ENCODE assay signal across 11 mouse cellular contexts in the genomic region with DNA sequence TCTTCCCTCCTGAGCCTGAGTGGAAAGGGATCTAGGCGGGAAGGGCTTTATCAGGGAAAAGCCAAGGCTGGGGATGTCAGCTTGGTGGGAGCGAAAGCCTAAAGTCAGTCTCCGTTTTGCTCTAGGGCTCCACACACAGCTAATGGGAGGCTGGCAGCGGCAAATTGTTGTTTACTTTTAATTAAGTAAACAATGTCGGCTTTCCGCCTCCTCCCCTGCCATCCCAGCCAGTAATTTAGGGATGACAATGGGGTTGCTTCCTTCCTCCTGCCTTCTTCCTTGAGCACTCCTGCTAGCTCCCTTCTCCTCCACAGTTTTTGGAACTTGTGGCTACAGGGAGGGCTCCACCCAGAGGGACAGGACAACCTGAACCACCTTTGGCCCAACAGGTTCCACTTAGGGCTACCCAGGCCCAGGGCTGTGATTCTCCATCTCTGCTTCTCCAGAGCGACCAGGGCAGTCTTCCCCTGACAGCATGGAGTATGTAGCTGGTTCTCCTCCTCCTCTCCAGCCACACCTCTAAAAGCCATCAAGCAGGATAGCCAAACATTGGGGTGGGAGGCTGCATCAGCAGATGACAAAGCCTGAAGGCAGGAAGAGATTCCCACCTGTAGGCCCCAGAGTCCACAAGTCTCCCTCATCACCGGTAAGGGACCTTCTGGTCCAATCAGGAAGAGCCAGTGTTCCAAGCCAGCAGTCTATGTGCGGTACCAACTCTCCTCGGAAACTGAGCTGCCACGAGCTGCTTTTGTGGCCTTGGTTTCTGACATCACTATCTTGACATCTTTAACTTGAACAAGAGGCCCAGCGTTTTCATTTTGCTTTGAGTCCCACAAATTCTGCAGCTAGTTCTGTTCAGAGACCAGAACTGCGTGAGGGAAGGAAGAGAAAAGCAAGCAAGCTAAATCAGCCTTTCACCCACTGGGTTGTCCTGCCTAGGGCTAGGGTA. TPM values are rescaled to one million over a fixed set of nuclear protein-coding genes. Genes with fewer than 3 reads are reported as not detected.
DNase-seq lines count a peak whose midpoint lies in the region; ATAC-seq and TF ChIP-seq lines count a peak whose summit lies in the region.
"Had no signal": no experiment of that assay in that cellular context is flagged by ENCODE, and none has a peak within 500 bp of the region (broad histone marks: within the 10 kb centered on the region; RNA-seq: fewer than 3 reads in every experiment).

No protein-coding gene starts in this region.

- H3K4me1 ChIP-seq in forebrain, embryonic 10.5 days: peaks cover 95% of the 10 kb centered on the region
- peaks cover 63% of the 10 kb centered on the region for H3K4me1 ChIP-seq in forebrain, embryonic 11.5 days (replicated peaks; ENCODE audit: control insufficient read depth, insufficient read depth, low read length)
- H3K4me1 ChIP-seq in forebrain, embryonic 15.5 days: peaks cover 98% of the 10 kb centered on the region

- H3ac ChIP-seq in myocyte (ENCODE audit: control insufficient read depth, insufficient read length): no peak overlapping the region

- H3K27me3 ChIP-seq in forebrain, embryonic 10.5 days (ENCODE audit: poor library complexity, severe bottlenecking): peaks cover 100% of the 10 kb centered on the region
- peaks cover 74% of the 10 kb centered on the region for H3K27me3 ChIP-seq in forebrain, embryonic 11.5 days (ENCODE audit: control insufficient read depth, insufficient read depth, low read length)
- no peaks in the 10 kb centered on the region for H3K27me3 ChIP-seq in forebrain, embryonic 15.5 days
- H3K27me3 ChIP-seq in myocyte (ENCODE audit: control insufficient read depth, insufficient read depth, insufficient read length): no peaks in the 10 kb centered on the region

- no peak overlapping the region for H3K9ac ChIP-seq in forebrain, embryonic 11.5 days (ENCODE audit: low read length)
- 0 out of 2 replicates have a peak overlapping the region, but pooled peaks have one; percentile 35 for H3K9ac ChIP-seq in forebrain, embryonic 15.5 days (replicated peaks)

- no peak for TF ChIP-seq CTCF in layer of hippocampus, adult 2 months (conservative IDR thresholded peaks at IDR 0.05)

- peaks cover 16% of the 10 kb centered on the region for H3K79me2 ChIP-seq in myocyte (ENCODE audit: control insufficient read depth, insufficient read depth)

- no peak overlapping the region; the same call in 1 of the 2 replicates for H3K4me3 ChIP-seq in forebrain, embryonic 10.5 days
- no peak overlapping the region for H3K4me3 ChIP-seq in forebrain, embryonic 11.5 days (ENCODE audit: low read depth, low read length)
- no peak overlapping the region for H3K4me3 ChIP-seq in layer of hippocampus, adult 2 months
- H3K4me3 ChIP-seq in forebrain, embryonic 15.5 days: no peak overlapping the region
- H3K4me3 ChIP-seq in myocyte: peak overlapping the region; percentile 15

- no peaks in the 10 kb centered on the region for H3K36me3 ChIP-seq in forebrain, embryonic 10.5 days (replicated peaks)
- H3K36me3 ChIP-seq in forebrain, embryonic 11.5 days (ENCODE audit: control insufficient read depth, insufficient read depth, low read length): no peaks in the 10 kb centered on the region
- H3K36me3 ChIP-seq in forebrain, embryonic 15.5 days: no peaks in the 10 kb centered on the region
- no peaks in the 10 kb centered on the region for H3K36me3 ChIP-seq in myocyte (ENCODE audit: control insufficient read depth, insufficient read depth)

- peak overlapping the region; percentile 85 for H3K27ac ChIP-seq in forebrain, embryonic 10.5 days
- no peak overlapping the region; the same call in 1 of the 2 replicates for H3K27ac ChIP-seq in forebrain, embryonic 11.5 days (ENCODE audit: low read depth, low read length)
- peak overlapping the region; percentile 84 for H3K27ac ChIP-seq in layer of hippocampus, adult 2 months
- H3K27ac ChIP-seq in forebrain, embryonic 15.5 days (replicated peaks): peak overlapping the region; percentile 82

- no peak for TF ChIP-seq POLR2A in myocyte (IDR thresholded peaks at IDR 0.05; ENCODE audit: insufficient read length, low read depth)

- H3K4me2 ChIP-seq in forebrain, embryonic 11.5 days (ENCODE audit: low read depth, low read length, severe bottlenecking): no peak overlapping the region
- H3K4me2 ChIP-seq in forebrain, embryonic 15.5 days (replicated peaks): no peak overlapping the region
- peak overlapping the region; percentile 81 for H3K4me2 ChIP-seq in myocyte (ENCODE audit: low read depth)

- 14% methylated on average over 13 of the region's 13 CpGs for WGBS in forebrain, embryonic 10.5 days
- WGBS in forebrain, embryonic 11.5 days: 19% methylated on average over 13 of the region's 13 CpGs
- WGBS in forebrain, embryonic 15.5 days: 32% methylated on average over 13 of the region's 13 CpGs

- H3K9me3 ChIP-seq in forebrain, embryonic 10.5 days: no peaks in the 10 kb centered on the region
- H3K9me3 ChIP-seq in forebrain, embryonic 11.5 days (ENCODE audit: control insufficient read depth, low read length): no peaks in the 10 kb centered on the region
- no peaks in the 10 kb centered on the region for H3K9me3 ChIP-seq in forebrain, embryonic 15.5 days

- DNase-seq in forebrain, embryonic 10.5 days (ENCODE audit: extremely low spot score, low spot score): no peak
- no peak for DNase-seq in forebrain, embryonic 11.5 days (ENCODE audit: low spot score)
- no peak for DNase-seq in layer of hippocampus, adult 2 months (ENCODE audit: low spot score in 2 of 2)
- DNase-seq in layer of hippocampus, postnatal 25 days (ENCODE audit: extremely low spot score in 1 of 2, low spot score in 1 of 2): no peak
- DNase-seq in ovary, postnatal 10 days (ENCODE audit: low spot score): no peak
- no peak for DNase-seq in ovary, adult 18-20 months (ENCODE audit: low spot score)
- DNase-seq: adrenal gland, postnatal 14 days had no signal

- no peak for ATAC-seq in forebrain, embryonic 11.5 days (replicated peaks; ENCODE audit: low FRiP score)
- ATAC-seq in forebrain, embryonic 15.5 days (replicated peaks): no peak
- ATAC-seq: intestine, postnatal 0 days had no signal

TF ChIP-seq in myocyte, 11 proteins besides CTCF, POLR2A, EP300 and RAD21:
- TF ChIP-seq SRF (IDR thresholded peaks at IDR 0.05; ENCODE audit: control insufficient read depth, insufficient read length, low read depth): no peak
- TF ChIP-seq TCF12 (IDR thresholded peaks at IDR 0.05; ENCODE audit: insufficient read depth, poor library complexity, severe bottlenecking): no peak
- no peak for TF ChIP-seq USF1 (IDR thresholded peaks at IDR 0.05; ENCODE audit: low read depth)

RNA-seq across cellular contexts. Expression of gene G430095P16Rik, which starts 18.4 kb away (rescaled TPM):
- 1.3 and 2.1 TPM in 2 replicates for polyA plus RNA-seq in forebrain, embryonic 10.5 days (2016; fragmentation: Nextera tagmentation; extraction: Ambion mirVana)
- polyA plus RNA-seq in forebrain, embryonic 11.5 days (2014; fragmentation: Nextera tagmentation; extraction: Ambion mirVana): 3.0 and 3.1 TPM in 2 replicates
- total RNA-seq in layer of hippocampus, adult 2 months (2021): under 1 TPM in 1 of 2 experiments, not detected in 1; 0.54 TPM
- total RNA-seq in layer of hippocampus, postnatal 25 days (2021): not detected
- polyA plus RNA-seq in forebrain, embryonic 15.5 days (2015; fragmentation: Nextera tagmentation; extraction: Ambion mirVana): 2.7 TPM in 2 replicates
- polyA plus RNA-seq in myocyte (2012; fragmentation: generic; extraction: Trizol): 9.4 TPM
- total RNA-seq: left cerebral cortex, adult 18-20 months had no signal

RNA-seq across cellular contexts. Expression of gene Lyl1, which starts 39.9 kb away (rescaled TPM):
- 4.9 and 5.8 TPM in 2 replicates for polyA plus RNA-seq in forebrain, embryonic 10.5 days (2016; fragmentation: Nextera tagmentation; extraction: Ambion mirVana)
- 5.0 and 5.7 TPM in 2 replicates for polyA plus RNA-seq in forebrain, embryonic 11.5 days (2014; fragmentation: Nextera tagmentation; extraction: Ambion mirVana)
- 1 to 10 TPM; 2.3 to 2.6 TPM for total RNA-seq in layer of hippocampus, adult 2 months (2021)
- total RNA-seq in layer of hippocampus, postnatal 25 days (2021): 1 to 10 TPM; 2.1 to 2.8 TPM
- 2.1 and 2.5 TPM in 2 replicates for polyA plus RNA-seq in forebrain, embryonic 15.5 days (2015; fragmentation: Nextera tagmentation; extraction: Ambion mirVana)
- polyA plus RNA-seq in myocyte (2012; fragmentation: generic; extraction: Trizol): not detected

RNA-seq across cellular contexts. Expression of gene Nacc1, which starts 53.5 kb away (rescaled TPM):
- 31.3 and 31.5 TPM in 2 replicates for polyA plus RNA-seq in forebrain, embryonic 10.5 days (2016; fragmentation: Nextera tagmentation; extraction: Ambion mirVana)
- 34.6 and 37.7 TPM in 2 replicates for polyA plus RNA-seq in forebrain, embryonic 11.5 days (2014; fragmentation: Nextera tagmentation; extraction: Ambion mirVana)
- 10 to 100 TPM; 91.8 to 93.9 TPM for total RNA-seq in layer of hippocampus, adult 2 months (2021)
- total RNA-seq in layer of hippocampus, postnatal 25 days (2021): 10 to 100 TPM; 88.9 to 91.0 TPM
- 15.5 and 16.4 TPM in 2 replicates for polyA plus RNA-seq in forebrain, embryonic 15.5 days (2015; fragmentation: Nextera tagmentation; extraction: Ambion mirVana)
- 56.1 TPM for polyA plus RNA-seq in myocyte (2012; fragmentation: generic; extraction: Trizol)

RNA-seq across cellular contexts. Expression of gene Trmt1, which starts 55.1 kb away (rescaled TPM):
- 68.8 and 69.3 TPM in 2 replicates for polyA plus RNA-seq in forebrain, embryonic 10.5 days (2016; fragmentation: Nextera tagmentation; extraction: Ambion mirVana)
- polyA plus RNA-seq in forebrain, embryonic 11.5 days (2014; fragmentation: Nextera tagmentation; extraction: Ambion mirVana): 52.7 and 72.3 TPM in 2 replicates
- total RNA-seq in layer of hippocampus, adult 2 months (2021): 100 to 1,000 TPM; 109 to 113 TPM
- total RNA-seq in layer of hippocampus, postnatal 25 days (2021): 100 to 1,000 TPM in 1 of 2 experiments, 10 to 100 TPM in 1; 83.4 to 101 TPM
- 62.4 and 64.0 TPM in 2 replicates for polyA plus RNA-seq in forebrain, embryonic 15.5 days (2015; fragmentation: Nextera tagmentation; extraction: Ambion mirVana)
- 94.4 TPM for polyA plus RNA-seq in myocyte (2012; fragmentation: generic; extraction: Trizol)

RNA-seq across cellular contexts. Expression of gene Nfix, which starts 59.0 kb away (rescaled TPM):
- 0.46 and 1.8 TPM in 2 replicates for polyA plus RNA-seq in forebrain, embryonic 10.5 days (2016; fragmentation: Nextera tagmentation; extraction: Ambion mirVana)
- polyA plus RNA-seq in forebrain, embryonic 11.5 days (2014; fragmentation: Nextera tagmentation; extraction: Ambion mirVana): 7.7 and 8.9 TPM in 2 replicates
- 100 to 1,000 TPM; 408 to 482 TPM for total RNA-seq in layer of hippocampus, adult 2 months (2021)
- 100 to 1,000 TPM; 406 to 477 TPM for total RNA-seq in layer of hippocampus, postnatal 25 days (2021)
- polyA plus RNA-seq in forebrain, embryonic 15.5 days (2015; fragmentation: Nextera tagmentation; extraction: Ambion mirVana): 413 and 445 TPM in 2 replicates
- polyA plus RNA-seq in myocyte (2012; fragmentation: generic; extraction: Trizol): 65.7 TPM
